Mouse (Mus musculus) forelimb bud, embryonic 11.5 days (tissue): Measurements from ENCODE around the gene Rapsn.

Source experiments
- DNase-seq: peaks from one replicate; pipeline ENCODE4 v3.0.0-alpha.2; 2012; ENCODE audit warnings: low read depth, low spot score

The Rapsn gene

DNA sequence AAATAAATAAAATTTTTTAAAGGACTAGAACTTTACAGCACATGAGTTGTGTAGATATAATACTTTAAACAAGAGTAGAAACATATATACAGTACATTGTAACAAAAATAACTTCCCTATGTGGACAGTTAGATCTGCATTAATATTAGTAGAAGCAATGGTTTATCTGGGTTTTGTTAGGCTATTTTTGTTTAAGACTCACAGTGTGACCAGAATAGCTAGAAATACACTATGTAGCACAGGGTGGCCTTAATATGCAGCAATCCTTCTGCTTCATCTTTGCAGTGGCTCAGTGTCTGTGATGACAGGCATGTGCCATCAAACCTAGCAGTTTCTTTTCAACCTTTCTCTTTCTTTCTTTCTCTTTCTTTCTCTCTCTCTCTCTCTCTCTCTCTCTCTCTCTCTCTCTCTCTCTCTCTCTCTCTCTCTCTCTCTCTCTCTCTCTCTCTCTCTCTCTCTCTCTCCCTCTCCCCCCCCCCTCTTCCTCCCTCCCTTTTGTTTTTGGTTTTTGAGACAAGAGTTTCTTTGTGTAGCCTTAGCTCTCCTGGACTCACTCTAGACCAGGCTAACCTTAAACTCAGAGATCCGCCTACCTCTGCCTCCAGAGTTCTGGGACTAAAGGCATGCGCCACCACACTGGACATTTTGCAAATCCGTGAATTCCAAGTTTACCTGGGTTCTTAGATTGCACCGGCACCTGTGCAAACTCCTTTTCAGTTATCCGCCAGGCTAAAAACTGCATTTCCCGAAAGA is 17.9 kb downstream of the Rapsn start:
- no peak for DNase-seq

DNA sequence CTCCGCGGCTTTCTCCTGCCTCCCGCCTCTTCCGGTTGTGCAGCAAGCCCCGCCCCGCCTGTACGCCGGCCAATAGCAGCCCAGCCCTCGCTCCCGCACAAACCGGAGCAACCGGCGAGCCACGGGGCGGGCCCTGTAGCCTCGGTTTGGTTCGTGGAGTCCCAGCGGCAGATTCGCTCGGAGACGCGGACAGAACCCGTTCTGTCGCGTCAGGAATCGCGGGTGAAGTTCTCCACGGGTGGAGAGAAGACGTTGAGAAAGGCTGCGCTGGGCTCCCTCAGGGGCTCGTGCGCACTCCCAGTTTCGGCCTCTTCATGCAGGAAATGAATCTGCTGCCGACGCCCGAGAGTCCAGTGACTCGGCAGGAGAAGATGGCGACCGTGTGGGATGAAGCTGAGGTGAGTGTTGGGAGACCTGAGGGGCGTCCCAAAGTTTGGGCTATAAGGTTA is 18.5 kb downstream of the Rapsn start, which contains the start of gene Psmc3:
Gene Psmc3 (plus strand): TSS at position 76 of the 449 bp plus-strand sequence.
- peak; percentile 87 for DNase-seq

DNA sequence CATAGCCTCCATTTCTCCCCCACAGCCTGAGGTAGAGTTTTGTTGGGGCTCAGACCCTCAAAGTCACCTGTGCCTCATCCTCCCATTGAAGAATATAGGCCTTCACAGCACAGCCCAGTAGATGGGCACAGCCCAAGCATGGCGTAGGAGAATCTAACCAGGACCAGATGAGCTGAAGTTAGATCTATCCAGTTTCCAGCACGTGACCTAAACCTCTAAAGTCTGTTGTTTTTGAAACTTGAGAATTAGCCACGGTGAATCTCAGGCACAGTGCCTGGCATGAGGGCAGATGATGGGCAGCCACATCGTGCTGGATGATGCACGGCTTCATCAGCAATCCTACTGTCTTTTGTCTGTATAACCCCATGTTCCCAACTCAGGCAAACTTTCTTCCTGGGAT is 23.0 kb downstream of the Rapsn start:
- DNase-seq: no peak

DNA sequence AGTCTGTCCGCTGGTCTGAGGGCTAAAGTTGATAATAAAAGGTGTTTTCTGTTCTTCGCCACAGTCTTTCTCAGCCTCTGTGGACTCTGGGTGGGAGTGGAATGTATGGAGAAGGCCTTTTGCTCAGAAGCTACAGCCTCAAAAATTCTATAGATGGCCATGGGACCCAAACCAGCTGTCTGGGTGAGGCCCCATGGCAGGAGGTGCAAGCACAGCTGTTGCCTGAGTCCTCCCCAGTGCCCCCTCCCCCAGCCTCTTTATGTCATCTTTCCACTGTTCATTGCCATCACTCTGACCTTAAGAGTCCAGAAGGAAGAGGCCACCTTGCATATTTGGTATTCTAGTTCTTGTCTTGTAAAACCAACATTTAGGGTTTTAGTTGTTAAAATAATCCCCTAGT is 24.0 kb downstream of the Rapsn start:
- no peak for DNase-seq

DNA sequence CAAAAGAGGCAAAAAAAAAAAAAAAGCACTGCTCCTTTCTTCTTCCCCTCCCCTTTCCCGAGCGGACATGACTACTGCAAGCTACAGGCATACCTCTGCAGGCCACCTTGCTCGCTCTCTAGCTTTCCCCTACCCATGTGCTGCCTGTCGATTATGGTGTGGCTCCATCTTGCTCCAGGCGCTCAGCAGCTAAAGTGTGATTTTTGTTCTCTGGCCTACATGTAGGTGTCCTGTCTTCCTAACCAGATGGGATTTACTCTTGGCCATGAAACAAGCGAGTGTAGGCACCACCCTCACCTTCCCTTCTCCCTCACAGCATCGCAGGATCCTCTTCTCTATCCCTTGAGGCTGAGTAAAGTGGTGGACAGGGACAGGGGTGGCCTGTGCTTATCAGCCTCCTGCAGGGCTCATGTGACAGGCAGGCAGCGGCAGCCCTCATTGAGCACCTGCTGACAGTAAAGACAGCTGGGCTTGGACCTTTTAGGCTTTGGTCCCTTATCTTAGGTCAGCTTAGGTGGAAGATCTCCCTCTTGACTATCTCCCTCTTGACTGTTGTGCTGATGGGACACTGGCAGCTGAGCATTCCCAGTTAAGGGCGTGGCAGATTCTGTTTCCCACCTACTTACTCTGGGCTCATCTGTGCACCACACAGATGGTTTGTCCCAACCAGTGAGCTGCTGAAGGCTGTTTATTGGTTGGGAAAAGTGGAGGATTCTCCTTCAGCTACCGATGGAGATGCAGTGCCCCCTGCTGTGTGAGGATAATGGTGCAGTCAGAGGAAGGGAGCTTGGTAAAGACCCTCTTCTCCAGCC is 25.3 kb downstream of the Rapsn start:
- DNase-seq: no peak

DNA sequence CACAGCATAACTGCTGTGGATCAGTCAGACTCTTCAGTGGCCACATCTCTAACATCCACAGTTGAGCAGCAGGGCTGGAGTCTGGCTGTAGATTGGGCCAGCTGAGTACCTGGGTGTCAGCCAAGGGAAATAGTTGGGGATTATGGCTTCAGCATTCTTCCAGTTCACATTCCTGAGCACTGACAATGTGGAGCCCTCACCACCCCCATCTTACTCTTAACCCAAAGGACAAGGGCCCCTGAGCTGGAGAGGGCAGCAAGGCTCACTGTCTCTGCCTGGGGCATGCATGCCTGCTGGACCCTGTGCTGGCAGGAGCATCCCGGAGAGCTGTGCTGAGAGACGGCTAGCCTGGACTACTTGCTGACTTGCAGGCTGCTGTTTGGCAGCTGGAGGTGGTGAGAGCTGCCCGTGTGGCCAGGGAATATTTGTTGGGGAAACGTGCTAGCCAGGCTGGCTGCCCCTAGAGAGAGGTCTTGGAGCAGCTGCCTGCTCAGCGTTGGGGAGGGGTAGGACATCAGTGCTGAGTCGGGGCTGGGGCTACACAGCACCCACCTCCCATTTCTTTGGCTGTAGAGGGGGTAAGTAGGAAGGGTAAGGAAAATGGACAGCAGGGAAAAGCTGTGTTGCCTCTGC is 26.5 kb downstream of the Rapsn start:
- no peak for DNase-seq

DNA sequence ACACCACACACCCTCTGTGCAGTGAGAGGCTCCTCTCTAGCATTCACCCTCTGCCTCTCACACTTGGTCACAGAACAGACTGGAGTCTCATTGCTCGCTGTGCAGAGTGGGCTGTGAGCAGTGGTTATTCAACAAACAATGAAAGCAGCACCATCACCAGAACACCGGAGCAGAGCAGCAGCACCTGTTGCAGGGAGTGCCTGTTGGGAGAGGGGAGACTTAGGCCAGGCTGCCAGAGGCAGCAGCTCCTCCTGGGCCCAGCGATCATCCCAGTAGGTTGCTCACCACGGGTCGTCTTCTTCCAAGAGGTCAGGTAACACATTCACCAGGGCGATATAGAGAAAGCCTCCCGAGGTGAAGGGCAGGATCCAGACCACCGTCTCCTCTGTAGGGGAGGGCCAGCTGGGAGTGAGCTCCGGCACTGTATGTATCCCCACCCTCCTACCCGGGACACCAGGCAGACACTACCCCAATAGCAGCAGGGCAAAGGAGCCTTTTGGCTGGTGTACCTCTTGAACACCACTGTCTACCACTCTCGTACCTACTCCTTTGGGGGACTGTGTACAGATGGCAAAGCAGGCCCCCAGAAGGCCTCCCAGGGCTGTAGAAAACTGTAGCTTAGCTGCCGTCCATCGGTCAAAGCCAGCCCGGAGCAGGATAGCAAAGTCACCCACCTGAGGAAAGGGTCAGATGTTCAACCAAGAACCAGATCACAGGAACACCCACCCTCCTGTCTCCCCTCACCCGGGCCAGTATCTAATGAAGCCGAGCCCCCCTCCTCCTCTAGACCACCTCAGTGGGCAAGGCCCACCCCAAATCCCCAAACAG is 27.6 kb downstream of the Rapsn start:
- no peak for DNase-seq

DNA sequence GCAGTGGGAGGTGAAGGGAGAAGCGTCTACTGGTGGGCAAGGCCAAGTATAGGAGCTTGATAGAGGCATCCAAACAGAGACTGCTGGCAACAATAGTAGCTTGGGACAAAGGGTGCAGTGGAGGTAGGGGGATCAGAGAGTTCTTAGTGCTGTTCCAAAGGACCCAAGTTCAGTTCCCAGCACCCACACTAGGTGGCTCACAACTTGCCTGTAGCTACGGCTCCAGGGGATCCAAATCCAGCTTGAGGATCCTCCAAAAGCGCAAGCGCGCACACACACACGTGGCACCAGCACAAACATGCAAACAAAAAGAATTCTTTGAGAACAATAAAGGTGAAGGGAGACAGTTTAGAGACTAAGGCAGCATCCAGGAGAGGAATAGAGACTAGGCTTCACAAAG is 28.8 kb downstream of the Rapsn start:
- no peak for DNase-seq

DNA sequence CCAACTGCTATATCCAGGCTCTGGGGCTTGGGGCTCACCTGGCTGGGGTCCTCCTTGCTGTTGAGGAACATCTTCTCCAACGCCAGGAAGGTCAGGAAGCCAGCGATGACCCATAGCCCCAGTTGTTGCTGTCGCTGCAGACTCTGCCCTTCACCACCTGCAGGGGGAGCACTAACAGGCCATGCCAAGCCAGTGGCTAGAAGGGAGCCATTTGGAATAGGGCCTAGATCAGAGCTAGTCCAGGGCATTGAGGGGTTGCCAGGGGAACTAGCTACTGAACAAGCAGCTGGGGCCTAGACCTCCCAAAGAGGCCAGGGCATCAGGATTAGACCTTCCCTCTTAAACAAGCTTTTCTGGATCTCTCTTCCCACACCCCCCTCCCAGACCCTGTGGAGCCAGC is 30.1 kb downstream of the Rapsn start:
- no peak for DNase-seq

DNA sequence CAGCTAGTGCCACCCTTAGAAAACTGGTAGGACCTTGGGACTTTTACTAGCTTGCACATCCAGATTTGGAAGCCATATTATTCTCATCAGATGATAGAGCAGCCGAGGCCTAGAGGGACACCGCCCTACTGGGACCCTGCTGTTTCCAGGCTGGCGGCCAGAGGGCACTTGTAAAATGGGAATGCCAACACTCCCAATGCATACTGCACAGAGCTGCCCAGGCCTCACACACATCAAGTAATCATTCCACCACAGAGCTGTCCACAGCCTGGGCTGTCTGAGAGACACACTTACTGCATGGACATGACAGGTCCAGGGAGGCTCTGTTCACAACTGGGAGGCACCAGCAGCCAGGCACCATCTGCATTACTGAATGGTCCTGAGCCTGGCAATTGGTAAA is 31.0 kb downstream of the Rapsn start:
- DNase-seq: no peak

DNA sequence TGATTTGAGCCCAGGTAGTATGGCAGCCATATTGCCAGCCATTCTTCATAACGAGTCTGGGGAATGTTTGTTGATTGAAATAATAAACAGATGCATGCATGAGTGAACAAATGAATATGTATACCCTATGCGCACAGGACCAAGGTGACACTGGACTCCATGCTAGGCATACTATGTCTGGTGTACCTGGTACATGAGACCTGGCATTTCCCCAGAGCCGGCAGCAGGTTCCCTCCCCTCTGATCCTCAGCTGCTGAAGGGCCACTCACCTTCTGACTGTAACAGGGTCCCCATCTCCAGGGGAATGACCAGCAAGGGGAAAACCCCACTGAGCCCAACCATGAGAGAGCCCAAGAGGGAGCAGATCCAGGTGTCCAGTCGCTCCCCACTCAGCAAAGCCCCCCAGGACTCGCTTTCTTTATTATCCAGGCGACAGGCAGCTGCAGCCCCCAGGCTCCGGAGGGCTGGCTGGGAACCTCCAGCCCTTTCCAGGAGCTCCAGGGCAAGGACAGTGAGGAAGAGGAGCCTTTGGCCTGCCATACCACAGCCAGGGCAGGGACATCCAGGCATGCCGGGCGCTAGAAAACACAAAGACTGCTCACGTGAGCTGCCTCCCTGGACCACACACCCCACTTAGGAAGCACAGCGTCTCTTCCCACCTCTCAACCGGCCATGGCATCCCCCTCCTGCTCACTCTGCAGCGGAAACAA is 32.9 kb downstream of the Rapsn start:
- no peak for DNase-seq

DNA sequence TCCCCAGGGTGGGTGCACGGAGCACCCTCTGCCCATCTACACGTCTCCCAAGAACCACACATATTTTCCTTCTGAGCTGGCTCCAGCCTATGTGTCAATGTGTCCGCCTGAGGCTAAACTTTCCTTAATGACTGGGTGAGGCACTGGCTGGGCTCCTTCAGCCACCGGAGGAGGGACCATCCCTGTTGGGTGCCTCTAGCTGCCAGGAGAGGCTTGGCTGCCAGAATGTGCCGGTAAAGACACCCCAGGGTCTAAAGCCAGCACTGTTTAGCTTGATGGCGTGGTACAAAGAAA is 33.4 kb downstream of the Rapsn start:
- no peak for DNase-seq

DNA sequence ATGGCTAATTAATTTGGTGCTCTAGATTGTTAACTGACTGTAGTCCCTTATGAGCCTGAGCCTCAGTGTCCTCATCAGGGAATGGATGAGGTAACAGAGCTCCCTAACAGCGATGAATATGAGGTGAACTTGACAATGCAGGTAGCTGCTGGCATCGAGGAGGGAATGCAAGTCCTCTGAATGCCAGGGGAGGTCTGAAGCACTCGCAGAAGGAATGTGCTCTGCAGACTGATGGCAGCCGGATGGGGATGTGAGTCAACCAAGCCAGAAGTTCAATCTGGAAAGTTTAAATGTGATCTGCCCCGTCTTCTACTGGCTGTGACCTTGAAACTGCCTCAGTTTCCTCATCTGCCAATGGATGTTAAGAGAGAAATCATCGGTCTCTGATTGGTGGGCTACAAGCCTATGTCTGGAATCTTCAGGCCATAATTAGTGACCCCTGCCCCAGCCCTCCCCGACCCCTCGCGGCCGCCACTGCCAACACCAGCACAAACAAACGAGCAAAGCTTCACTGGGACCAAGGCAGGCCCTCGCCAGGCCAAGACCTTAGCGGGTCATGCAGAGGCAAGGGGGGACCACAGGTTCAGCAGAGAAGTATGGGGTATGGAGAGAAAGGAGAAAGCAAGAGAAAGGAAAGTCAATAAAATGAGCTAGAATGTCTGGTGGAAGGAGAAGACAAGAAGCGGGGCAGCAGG is 34.0 kb downstream of the Rapsn start:
- no peak for DNase-seq

DNA sequence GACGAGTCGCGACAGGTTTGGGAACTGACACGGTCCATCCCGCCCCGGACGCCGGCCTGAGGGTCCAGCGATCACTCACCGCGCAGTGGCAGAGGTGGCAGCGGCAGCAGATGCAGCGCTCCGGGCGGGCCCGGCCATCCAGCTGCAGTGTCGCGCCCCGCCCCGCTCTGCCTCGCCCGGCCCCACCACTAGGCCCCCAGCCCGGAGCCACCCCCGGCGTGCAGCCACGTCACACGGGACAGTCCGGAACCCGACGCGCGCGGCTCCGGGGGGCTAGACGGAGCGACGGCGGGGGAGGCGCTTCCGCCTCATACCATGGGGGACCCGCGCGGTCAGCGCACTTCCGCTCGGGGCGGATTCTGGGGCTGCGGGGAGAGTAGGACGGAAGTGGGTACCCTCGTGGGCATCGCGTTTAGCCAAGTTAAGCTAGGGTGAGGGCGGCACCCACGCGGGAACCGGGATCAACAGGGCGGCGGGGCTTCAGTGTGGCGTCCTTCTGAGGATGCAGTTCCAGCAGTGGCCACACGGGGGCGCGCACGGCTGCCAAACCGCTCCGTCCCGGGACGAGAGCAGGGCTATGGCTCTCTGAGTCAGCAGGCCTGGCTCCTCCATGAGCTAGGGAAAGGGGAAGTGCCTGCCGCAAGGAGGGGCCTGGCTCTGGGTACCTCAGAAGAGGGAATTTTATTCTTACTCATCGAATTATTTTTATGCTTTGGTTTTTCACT is 34.8 kb downstream of the Rapsn start, which contains the start of gene Slc39a13:
Gene Slc39a13 (minus strand): TSS at position 342 of the 725 bp plus-strand sequence.
- peak; percentile 94 for DNase-seq

DNA sequence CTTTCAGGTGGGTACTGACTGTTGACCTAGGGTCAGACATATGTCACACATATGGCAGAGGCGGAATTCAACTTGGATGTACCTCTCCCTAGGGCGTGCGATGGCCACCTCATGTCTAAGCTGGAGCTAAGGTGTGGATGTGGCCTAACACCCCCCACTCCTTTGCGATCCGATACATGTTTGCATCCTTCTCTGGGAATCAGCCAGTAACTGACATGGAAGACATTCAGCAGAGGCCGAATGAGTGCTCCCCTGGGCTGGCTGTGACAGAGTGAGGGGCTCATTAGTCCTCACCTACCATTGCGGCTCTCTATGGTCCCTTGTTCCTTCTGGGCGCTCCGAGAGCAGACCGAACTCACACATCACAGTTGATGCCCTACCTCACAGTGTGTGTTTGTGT is 35.6 kb downstream of the Rapsn start:
- DNase-seq: no peak

DNA sequence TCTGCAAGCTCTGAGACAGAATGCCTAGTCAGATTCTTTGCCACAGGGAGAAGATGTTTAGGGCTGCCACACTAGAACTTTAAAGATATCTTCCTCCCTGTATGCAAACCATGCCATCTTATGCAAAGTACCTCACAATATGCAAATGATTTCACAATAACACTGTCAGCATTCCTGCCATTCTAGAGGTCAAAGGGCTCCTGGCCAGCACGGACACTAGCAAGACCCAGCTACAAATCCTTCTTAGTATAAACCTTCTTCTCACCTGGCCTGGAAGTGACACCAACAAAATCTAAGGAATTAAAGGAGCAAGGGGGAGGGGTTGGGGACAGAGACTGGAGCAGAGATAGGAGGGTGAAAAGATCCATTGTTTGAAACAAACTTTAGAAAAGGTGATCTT is 36.7 kb downstream of the Rapsn start:
- DNase-seq: no peak

DNA sequence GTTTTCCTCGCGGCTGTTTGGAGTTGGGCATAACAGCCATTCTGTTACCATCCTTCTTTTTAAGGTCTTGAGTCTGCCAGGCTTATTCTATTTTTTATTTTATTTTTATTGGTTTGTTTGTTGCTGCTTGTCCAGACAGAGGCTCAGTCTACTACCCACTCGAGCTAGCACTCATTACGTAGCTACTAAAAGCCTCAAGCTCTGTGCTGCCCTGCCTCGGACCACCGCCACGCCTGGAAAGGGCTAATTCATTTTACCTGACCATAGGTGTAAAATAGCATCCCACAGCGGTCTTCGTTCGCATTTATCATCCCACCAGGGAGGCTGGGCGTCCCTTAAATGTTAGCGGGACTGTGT is 42.5 kb downstream of the Rapsn start:
- DNase-seq: no peak

DNA sequence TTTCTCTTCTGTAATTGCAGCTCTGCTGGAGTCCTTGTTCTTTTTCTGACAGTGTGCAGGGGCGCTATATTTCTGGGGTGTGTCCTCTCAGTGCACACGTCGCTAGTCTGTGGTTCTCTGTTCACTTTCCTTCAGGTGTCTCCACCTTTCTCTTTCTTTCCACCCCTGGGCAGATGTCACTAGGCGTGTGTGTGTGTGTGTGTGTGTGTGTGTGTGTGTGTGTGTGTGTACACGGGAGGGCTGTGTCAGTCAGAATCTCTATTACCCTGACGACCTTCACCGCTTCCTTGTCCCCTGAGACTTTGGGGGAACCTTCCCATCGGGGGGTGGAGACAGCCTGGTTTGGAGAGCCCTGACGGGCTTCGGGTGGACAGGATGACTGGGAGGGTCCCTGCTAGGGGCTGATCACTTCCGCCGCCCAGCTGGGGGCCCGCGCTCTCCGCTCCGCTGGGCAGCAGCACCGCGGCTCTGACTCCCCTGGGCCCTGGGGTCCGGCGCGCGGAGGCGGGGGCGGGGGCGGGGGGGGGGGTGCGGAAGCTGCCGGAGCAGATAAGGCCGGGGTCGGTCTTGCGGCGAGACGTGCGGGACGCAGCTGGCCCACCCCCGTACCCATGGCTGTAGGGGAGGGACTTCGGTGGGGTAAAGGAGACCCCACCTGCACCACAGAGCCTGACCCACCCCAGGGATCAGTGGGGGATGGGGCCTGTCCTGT is 43.0 kb downstream of the Rapsn start:
- DNase-seq: no peak

DNA sequence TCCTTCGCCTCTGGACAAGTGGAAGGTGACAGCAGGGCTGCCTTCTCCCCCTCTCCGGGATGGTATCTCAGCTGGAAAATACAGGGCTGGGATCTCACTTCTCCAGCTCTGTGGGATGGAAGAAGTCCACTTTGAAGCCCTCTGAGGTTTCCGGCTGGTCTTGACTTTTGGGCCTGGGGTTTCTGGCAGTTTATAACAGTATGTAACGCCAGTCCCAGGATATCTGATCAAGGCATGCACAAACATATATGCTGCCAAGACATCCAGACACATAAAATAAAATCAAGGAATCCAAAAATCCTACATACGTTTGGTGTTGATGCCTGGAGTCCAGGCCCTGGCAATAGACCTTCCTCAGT is 43.6 kb downstream of the Rapsn start:
- no peak for DNase-seq
